Mouse (Mus musculus) heart, postnatal 10 days (tissue): ENCODE measurements at regions not wholly inside any gene's neighbourhood (a gene's known extent, or its start where the extent isn't known, plus 50 kb on each side); places are given as distances from the start of the nearest gene placed in this dataset.

Experiments
- DNase-seq, 2 experiments: peaks; one replicate each; pipeline ENCODE4 v3.0.0; 2021
- intact Hi-C: fragments of 180-260 bp; cut with DNase I; formaldehyde crosslinking; loops from one replicate; pipeline ENCODE4 v1.15.1; 2025

- peak; percentile 6 to 24 for DNase-seq
- intact Hi-C loops: no loop called here
Measured at GRCm38 (mm10) chr13:118849541-118849940, 179.9 kb downstream of the Fgf10 start.

DNA sequence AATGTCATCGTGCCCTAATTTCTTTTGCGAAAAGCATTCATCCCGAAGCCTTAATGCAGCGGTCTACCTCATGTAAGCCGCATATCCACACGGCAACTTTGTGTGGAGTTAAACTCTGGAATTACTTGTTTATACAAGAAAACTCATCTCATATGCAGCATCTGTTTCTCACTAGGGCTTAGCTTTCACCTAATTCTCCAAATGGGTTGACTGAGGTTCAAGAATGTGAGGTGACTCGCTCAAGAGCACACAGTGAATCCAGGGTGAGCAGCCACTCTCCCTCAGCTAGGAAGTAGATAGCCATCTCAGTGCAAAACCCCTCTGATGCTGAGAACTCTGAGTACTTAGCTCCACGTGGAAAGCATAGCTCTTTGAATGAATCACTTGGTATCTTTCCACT lies 181.1 kb downstream of the Fgf10 start:
- DNase-seq: no peak
- intact Hi-C loops: no loop called here

- DNase-seq: no peak
- intact Hi-C loops: no loop called here
Measured at GRCm38 (mm10) chr13:118886339-118886810, 216.8 kb downstream of the Fgf10 start.

GRCm38 (mm10) chr13:118895079-118895478 lies 225.5 kb downstream of the Fgf10 start:
- intact Hi-C loops: no loop called here
- DNase-seq: no peak

DNA sequence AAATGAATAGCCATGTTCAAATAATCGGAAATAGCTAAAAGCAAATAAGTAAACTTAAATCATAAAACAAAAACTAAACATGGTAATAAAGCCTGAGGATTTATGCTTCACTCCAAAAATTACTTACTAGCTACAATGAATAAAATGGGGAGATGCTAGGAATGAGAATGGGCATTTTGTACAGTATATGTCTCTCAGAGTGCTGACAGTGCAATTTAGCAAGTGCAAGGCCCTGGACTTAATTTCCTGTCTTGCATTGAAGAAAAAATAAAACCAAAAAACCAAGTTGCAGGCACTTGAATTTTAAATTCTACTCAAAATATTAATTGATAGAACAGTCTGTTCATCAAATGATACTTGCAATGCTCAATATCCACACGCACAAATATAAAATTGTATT lies 232.4 kb downstream of the Fgf10 start:
- intact Hi-C loops: loop anchor here (1.0 kb wide), 1 partner anchor 9 kb away; no protein-coding TSS in a partner anchor
- DNase-seq: no peak

- intact Hi-C loops: no loop called here
- DNase-seq: no peak
Measured at GRCm38 (mm10) chr13:118910351-118910750, 240.8 kb downstream of the Fgf10 start.

GRCm38 (mm10) chr13:118940786-118941185 lies 271.2 kb downstream of the Fgf10 start:
- peak; percentile 46 to 48 for DNase-seq
- intact Hi-C loops: no loop called here

DNA sequence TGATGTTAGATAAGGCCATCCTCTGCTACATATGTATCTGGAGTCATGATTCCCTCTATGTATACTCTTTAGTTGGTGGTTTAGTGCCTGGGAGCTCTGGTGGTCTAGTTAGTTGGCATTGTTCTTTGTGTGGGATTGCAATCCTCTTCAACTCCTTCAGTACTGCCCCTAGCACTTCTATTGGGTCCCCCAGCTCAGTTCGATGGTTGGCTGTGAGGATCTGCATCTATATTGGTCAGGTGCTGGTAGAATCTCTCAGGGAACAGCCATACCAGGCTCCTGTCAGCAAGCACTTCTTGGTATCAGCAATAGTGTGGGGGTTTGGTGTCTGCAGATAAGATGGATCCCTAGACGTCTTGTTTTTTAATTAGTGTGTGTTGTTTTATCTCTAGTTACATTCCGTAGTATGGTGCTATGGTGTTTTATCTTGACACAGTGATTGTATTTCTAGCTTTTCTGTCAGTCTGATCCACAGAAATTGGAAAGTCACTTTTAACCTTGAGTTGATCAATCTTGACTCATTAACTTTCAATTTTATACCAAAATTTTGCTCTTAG lies 296.6 kb downstream of the Fgf10 start:
- no peak for DNase-seq
- intact Hi-C loops: no loop called here

GRCm38 (mm10) chr13:118967707-118968106 lies 298.1 kb downstream of the Fgf10 start:
- intact Hi-C loops: no loop called here
- DNase-seq: no peak

DNA sequence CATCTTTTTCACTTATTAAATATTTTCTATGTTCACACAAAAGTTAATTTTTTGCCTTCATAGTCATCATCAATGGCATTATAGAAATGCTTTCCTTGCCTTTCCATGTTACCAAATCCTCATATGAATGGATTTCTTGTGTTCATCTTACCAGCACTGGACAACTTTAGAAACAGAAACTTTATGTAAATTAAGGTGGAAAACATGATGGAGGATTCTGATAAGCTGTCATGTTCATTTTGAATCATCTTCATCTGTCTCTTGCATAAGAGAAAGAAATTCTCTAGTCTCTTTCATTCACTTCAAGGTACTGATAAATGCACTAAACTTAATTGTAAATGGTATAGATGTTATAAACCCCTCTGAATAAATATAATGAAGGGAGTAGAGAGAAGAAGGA lies 305.4 kb downstream of the Fgf10 start:
- intact Hi-C loops: no loop called here

DNA sequence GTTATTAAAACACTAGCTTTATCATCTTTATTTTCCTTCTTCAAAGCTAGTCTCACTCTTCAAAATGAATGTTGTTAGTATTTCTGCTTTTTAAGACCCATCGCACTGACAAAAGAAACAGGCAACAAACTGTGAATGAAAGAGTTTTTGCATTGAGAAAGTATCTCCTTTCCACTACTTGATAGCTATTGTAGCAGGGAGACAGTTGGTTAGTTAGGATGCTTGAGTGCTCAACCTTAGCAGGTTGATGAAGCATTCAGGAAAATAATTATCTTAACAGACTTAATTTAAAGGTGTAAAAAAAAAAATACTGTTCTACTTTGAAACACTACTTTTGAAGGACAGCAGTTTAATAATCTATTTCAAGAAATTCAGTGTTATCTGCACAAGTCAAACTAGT lies 305.9 kb downstream of the Fgf10 start:
- DNase-seq: no peak
- intact Hi-C loops: no loop called here

More for the DNA sequence above, 305.4 kb downstream of the Fgf10 start:
- no peak for DNase-seq

DNA sequence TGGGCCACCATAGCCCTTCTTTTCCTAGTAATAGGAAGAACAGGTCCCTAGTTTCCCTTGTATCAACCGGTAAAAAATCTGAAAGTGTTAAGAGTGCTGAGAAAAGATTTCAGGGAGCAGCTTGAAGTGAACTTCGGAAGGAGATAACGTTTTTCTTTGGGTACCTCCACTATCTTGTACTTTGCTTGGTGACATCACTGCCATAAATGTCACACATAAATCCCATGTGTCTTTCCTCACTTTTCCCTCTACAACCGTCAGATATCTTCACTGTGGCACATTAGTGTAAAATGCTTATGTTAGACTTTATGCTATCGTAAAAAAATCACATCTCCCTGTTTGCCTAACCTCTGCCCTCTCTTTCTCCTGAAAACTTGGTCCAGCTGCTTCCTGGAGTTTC lies 309.9 kb downstream of the Fgf10 start:
- intact Hi-C loops: no loop called here
- DNase-seq: no peak

DNA sequence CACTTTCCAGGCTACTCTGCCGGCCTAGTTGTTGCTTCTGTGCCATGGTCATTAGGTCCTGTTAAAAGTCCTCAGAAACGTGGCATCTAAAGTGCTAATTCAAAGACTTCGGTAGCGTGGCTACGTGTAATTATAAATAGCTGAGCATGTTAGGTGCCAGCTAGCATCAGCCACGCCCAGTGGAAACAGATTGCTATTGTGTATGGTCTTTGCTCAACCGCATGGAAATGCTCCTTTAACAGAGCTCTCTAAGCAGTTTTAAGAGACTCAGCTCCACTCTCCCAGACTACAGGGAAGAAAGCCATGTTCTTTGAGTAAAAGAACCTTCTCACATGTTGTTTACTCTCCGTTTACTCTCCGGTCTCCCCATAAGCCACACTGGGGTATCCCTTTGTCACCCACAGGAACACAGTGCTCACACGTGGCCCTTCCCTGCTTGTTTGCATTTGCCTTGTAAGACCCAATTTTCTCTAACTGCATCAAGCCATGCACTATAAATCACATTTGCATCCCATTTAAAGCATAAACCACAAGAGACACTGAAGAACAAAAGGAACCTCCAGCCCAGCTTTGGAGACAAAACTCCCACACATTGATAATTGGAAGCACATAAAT lies 311.7 kb downstream of the Fgf10 start:
- intact Hi-C loops: no loop called here
- DNase-seq: no peak

- no peak for DNase-seq
- intact Hi-C loops: no loop called here
Measured at GRCm38 (mm10) chr13:118985285-118985684, 315.7 kb downstream of the Fgf10 start.

DNA sequence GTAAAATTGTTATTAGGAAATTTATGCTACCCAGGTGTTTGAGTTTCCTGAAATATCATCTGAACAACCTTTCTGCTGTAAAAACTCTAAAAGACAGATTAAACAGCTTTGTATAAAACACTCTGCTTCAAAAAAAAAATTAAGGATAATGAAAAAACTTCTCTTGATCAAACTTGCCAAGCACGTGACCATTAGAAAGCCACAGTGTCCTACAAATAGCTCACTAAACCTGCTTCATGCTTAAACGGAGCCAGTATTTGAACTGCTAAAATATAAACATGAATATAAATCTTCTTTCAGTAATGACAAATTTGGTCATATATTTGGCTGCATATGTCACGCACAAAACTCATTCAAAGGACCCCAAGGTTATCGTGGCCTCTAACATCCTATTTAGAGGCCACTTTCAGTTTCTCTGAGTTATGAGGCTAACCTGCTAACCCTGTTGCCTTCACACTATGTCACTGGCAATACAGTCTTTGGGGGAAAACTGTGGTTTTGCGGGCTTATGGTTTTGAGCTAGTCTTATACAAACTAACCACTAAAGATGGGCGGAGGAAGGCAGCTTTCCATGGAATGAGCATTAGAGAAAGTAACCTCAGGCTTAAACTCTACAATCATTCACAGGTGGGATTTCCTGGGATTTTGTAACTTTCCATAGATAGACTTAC lies 355.8 kb downstream of the Fgf10 start:
- intact Hi-C loops: no loop called here
- no peak for DNase-seq

- no peak for DNase-seq
- intact Hi-C loops: no loop called here
Measured at GRCm38 (mm10) chr13:119039616-119040015, 370.0 kb downstream of the Fgf10 start.

DNA sequence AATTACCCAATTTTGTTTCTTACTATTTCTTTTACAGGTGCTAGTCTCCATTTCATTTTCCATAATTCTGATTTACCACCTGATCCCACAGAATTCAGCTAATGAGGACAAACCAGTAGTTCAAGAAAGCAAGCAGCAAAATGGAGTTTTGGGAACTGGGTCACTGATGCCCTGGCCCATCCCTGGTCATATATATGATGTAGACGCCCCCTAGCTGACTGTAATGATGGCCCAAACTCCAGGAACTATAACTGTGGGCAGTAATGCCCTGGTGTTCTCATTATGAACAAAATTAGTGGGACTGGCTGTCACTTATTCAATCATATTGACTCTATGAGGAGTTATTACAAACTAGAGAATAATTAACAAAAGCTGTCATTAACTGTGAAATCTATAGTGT lies 375.5 kb downstream of the Fgf10 start:
- no peak for DNase-seq
- intact Hi-C loops: no loop called here

DNA sequence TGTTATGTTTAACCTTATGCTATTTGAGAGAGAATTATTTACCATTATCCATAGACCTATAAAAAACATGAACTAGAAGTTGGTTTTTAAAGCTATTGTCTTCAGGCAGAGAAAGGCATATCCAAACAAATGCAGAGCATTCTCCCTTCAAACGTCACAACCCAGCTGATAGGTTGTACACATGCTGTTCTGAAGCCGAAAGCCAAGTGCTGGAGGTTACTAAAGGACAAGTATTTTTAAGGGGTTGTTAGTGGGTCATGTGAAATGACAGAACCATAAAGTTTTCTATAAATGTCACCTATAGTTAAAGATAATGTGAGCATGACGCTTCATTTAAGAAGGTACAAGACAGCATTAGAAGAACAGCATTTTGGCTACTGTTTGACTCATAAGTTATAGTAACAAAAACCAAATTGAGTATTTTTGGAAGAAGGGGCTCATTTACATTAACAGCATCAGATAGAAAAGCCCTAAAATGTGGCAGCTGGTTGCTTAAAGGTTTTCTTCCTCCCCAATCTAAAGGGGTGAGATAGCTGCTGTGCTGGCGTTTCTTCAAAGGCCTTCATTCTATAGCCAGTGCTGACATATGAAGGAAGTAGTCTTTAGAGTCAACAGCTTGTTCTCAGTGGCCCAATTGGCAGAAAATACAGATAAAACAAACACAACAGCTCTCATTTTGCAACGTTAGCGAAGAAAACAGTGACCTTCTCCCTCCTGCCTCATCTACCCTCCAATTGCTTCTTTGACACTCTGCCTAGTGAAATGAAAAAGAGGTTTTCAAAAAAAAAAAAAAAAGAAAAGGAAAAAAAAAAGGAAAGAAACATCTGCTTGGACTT lies 359.4 kb upstream of the Paip1 start:
- intact Hi-C loops: no loop called here
- peak in 1 of 2 experiments; percentile 4 for DNase-seq

DNA sequence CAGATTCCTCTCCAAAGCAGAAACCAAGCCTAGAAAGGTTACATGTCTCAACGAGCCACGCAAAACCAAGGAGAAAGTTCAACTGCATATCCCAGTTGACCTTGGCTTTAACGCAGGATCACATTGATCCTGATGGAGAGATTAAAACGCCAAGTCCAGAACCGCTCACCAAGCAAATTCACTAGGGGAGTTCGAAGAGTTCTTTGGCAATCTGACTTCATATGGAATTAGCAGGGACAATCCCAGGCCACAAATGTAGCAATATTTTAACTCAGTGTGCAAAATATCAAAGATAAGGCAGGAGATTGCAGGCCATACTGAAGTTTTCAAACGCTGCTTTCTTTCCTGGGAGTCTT lies 358.8 kb upstream of the Paip1 start:
- intact Hi-C loops: no loop called here
- no peak for DNase-seq

DNA sequence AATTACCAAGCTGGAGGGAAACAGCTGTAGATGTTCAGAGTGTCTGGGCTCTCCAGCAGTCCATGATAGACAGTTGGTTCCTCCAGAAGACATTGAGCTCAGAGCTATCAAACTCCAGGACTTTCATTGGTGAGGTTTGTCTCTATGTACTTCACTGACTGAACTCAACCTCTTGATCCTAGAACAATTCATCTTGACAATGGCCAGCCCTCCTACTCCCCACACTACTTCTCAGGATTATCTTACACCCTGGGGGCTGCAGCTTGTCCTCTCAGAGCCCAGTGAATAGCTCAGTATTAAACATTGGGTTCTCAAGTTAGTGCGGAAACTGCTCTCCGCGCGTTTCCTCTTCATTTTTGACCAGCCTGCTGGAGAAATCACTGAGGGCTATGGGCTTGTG lies 349.2 kb upstream of the Paip1 start:
- intact Hi-C loops: no loop called here
- no peak for DNase-seq

DNA sequence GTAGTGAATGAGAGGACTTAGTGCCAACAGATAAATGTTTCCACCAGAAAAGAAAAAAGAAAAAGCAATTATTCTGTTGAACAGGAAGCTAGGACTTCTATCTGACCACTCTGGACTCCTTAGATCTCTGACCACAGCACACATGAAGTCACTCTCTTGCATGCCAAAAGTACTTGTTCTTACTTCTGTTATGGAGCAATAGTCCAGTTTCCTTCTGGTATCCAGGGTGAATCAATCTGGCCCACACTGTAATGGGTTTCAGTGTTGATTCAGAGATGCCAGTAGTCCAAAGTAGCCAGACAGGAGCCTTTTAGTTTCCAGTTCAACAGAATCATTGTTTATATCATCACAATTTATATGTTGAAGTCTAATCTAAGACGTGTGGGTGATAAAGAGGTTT lies 346.7 kb upstream of the Paip1 start:
- intact Hi-C loops: no loop called here
- DNase-seq: no peak
